Mouse (Mus musculus) testis, postnatal 14 days (tissue): Measurements from ENCODE around the gene Galnt4.
"Not testable (repeated sequence)": the region's sequence is repeated elsewhere in the genome, so short reads cannot be mapped to it uniquely, and the experiment has no call there.

Experiments
- DNase-seq: peaks from one replicate; pipeline ENCODE4 v3.0.0; 2021; ENCODE audit warnings: low spot score

Galnt4 gene

DNA sequence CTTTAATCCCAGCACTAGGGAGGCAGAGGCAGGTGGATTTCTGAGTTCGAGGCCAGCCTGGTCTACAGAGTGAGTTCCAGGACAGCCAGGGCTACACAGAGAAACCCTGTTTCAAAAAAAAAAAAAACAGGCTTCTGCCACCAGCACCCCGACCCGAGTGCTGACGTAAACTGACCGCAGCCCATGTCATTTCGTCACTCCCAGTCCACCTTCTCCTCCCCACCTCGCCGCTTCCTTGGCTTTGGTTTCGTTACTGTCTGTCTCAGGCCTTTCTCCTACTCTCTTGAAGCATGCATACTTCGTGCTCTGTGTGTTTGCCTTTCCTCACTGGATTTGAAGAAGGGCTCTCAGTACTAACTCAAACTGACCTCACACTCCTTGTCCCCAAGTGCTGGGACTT lies 49.7 kb downstream of the Galnt4 start:
- DNase-seq: not testable (repeated sequence)

DNA sequence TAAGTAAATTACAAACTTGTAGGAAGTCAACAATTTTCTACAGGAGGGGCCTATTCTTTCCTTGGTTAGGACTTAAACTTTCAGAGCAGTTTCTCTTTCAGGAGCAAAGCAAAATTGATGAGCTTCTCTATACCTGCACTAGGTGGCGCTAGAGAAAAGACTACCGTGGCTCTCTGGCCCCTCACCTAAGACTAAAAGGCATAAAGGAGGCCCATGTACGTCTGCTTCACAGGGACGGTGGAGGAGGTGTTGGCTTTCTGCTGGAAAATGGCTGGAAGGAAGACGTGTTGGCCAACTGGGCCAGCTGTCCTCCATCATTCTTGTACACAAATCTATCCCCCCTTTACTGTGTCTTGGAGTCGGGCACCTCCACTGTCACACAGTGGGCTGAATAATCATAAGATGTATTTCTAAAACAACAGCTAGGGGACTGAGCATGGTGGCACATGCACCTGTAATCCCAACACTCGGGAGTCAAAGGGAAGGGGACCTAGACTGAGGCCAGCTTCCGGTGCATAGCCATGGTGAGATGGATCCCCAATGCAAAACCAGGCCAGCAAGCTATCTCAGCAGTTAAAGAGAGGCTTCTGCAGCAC lies 54.1 kb downstream of the Galnt4 start:
- DNase-seq: no peak
